Mouse (Mus musculus): ENCODE data around the gene Tssc4.

DNA sequence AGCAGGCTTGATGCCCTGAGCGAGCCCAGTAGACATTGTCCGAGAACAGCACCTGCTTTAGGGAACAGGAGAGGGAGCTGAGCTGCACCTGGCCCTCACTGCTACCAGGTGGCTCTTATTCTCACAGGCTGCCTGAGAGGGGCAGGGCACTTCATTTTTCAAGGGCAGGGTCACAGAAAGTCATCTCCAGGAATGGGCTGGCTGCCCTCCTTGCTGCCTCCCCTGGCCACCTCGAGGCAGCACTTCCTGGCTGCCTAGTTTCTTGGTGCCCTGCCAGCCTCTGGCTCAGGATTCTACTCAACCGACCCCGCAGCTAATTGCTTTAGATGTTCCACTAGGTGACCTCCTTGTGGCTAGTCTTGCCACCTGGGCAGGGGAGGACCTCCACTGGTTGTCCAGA, 39.2 kb downstream of the Tssc4 start:
- 0 out of 2 replicates have a peak, but pooled peaks have one; percentile 3 for TF ChIP-seq CTCF (IDR thresholded peaks at IDR 0.05; ENCODE audit: insufficient read depth, low read length)
- TF ChIP-seq POLR2A (IDR thresholded peaks at IDR 0.05; ENCODE audit: borderline replicate concordance, extremely low read depth, low read depth, low read length) = no peak
